ENCODE assay signal across 28 mouse cellular contexts in genomic region chr11:36167766-36168318, GRCm38 (mm10).
A peak's percentile ranks its signal among the peaks of the same experiment; 100 is the strongest.
DNase-seq lines count a peak whose midpoint lies in the region; ATAC-seq lines count a peak whose summit lies in the region.
"Had no signal": no experiment of that assay in that cellular context is flagged by ENCODE, and none has a peak within 500 bp of the region (broad histone marks: within the 10 kb centered on the region; RNA-seq: fewer than 3 reads in every experiment).

No protein-coding gene starts in this region.

- no peaks in the 10 kb centered on the region for H3K36me3 ChIP-seq in midbrain, embryonic 11.5 days (ENCODE audit: control insufficient read depth, insufficient read depth, low read length)
- peaks cover 7% of the 10 kb centered on the region; the same call in 1 of the 2 replicates for H3K36me3 ChIP-seq in midbrain, embryonic 10.5 days
- H3K36me3 ChIP-seq: embryonic facial prominence, embryonic 13.5 days; embryonic facial prominence, embryonic 15.5 days; forebrain, embryonic 10.5 days; forebrain, embryonic 12.5 days; G1E had no signal

- H3K27ac ChIP-seq in midbrain, embryonic 11.5 days (ENCODE audit: low read depth, low read length) = no peak overlapping the region
- no peak overlapping the region for H3K27ac ChIP-seq in midbrain, embryonic 10.5 days (replicated peaks)
- H3K27ac ChIP-seq: embryonic facial prominence, embryonic 13.5 days; embryonic facial prominence, embryonic 15.5 days; forebrain, embryonic 10.5 days; forebrain, embryonic 12.5 days had no signal

- H3K27me3 ChIP-seq in midbrain, embryonic 11.5 days (ENCODE audit: control insufficient read depth, insufficient read depth, low read length) = no peaks in the 10 kb centered on the region
- H3K27me3 ChIP-seq in midbrain, embryonic 10.5 days (ENCODE audit: low read depth, poor library complexity, severe bottlenecking) = no peaks in the 10 kb centered on the region
- H3K27me3 ChIP-seq: CH12.LX; embryonic facial prominence, embryonic 13.5 days; embryonic facial prominence, embryonic 15.5 days had no signal

- H3K9me3 ChIP-seq in midbrain, embryonic 11.5 days (ENCODE audit: control insufficient read depth, low read length) = no peaks in the 10 kb centered on the region
- no peaks in the 10 kb centered on the region for H3K9me3 ChIP-seq in midbrain, embryonic 10.5 days (replicated peaks)
- H3K9me3 ChIP-seq: embryonic facial prominence, embryonic 13.5 days; embryonic facial prominence, embryonic 15.5 days; forebrain, embryonic 10.5 days; forebrain, embryonic 12.5 days had no signal

- peak; percentile 64 for ATAC-seq in frontal cortex, adult (ENCODE audit: low TSS enrichment)
- ATAC-seq in midbrain, embryonic 11.5 days (ENCODE audit: low FRiP score) = no peak
- ATAC-seq: activated CD4-positive, CD25-positive, alpha-beta regulatory T cell, adult 4 months; CD4-positive, CD25-positive, alpha-beta regulatory T cell, adult 4 months; forebrain, embryonic 14.5 days; forebrain, embryonic 16.5 days; Patski had no signal

- H3K4me2 ChIP-seq in midbrain, embryonic 11.5 days = no peak overlapping the region
- H3K4me2 ChIP-seq: embryonic facial prominence, embryonic 13.5 days; embryonic facial prominence, embryonic 15.5 days; forebrain, embryonic 12.5 days had no signal

- H3K4me3 ChIP-seq in midbrain, embryonic 11.5 days (ENCODE audit: low read depth, low read length) = no peak overlapping the region
- H3K4me3 ChIP-seq in midbrain, embryonic 10.5 days = no peak overlapping the region
- H3K4me3 ChIP-seq: embryonic facial prominence, embryonic 13.5 days; embryonic facial prominence, embryonic 15.5 days; erythroblast, embryonic 14.5 days; forebrain, embryonic 10.5 days; forebrain, embryonic 12.5 days had no signal

- H3K9ac ChIP-seq in midbrain, embryonic 11.5 days (ENCODE audit: low read length) = no peak overlapping the region
- H3K9ac ChIP-seq: embryonic facial prominence, embryonic 13.5 days; embryonic facial prominence, embryonic 15.5 days; forebrain, embryonic 12.5 days had no signal

- 90% methylated on average over 10 of the region's 10 CpGs for WGBS in midbrain, embryonic 11.5 days
- WGBS in midbrain, embryonic 10.5 days = 89% methylated on average over 10 of the region's 10 CpGs

- H3K4me1 ChIP-seq in midbrain, embryonic 11.5 days (ENCODE audit: control insufficient read depth, insufficient read depth, low read length) = no peaks in the 10 kb centered on the region
- H3K4me1 ChIP-seq in midbrain, embryonic 10.5 days = peaks cover 5% of the 10 kb centered on the region
- H3K4me1 ChIP-seq: embryonic facial prominence, embryonic 13.5 days; forebrain, embryonic 12.5 days had no signal

- DNase-seq in frontal cortex, postnatal 36 days (ENCODE audit: low spot score in 2 of 2) = no peak
- DNase-seq in midbrain, embryonic 11.5 days (ENCODE audit: low spot score, missing footprints) = peak; percentile 77
- no peak for DNase-seq in midbrain, embryonic 10.5 days (ENCODE audit: low spot score)
- DNase-seq in brain, adult 2 months (ENCODE audit: low read depth, low spot score) = peak; percentile 58
- DNase-seq: adrenal gland, adult 8-10 months; adrenal gland, postnatal 14 days; adrenal gland, postnatal 36 days; B cell, adult 2 months; cerebellum, adult 11 months; cerebellum, adult 18-20 months; cerebellum, adult 8-10 months; cerebellum, adult 9-11 months; cerebellum, postnatal 14 days; cerebellum, postnatal 36 days; embryo, embryonic 11 days had no signal

Comparison
In these comparisons a context has a peak if more than half of its experiments do, and no peak if none do; other contexts are left out.
1. DNase-seq: peak in midbrain, embryonic 11.5 days (single experiment) and brain, adult 2 months (single experiment); none in frontal cortex, postnatal 36 days (0 of 2) and midbrain, embryonic 10.5 days (single experiment).